Mouse (Mus musculus) forebrain, embryonic 14.5 days (tissue): Measurements from ENCODE around the gene Rnf148. TPM values are rescaled to one million over a fixed set of nuclear protein-coding genes. Genes with fewer than 3 reads are reported as not detected.

Experiments used
- ATAC-seq: fragments of 200-750 bp; cut with Nextera tagmentation; 2 replicates; pipeline ENCODE4 v1.8.0; 2017; ENCODE audit warnings: mild to moderate bottlenecking, moderate library complexity
- DNase-seq: peaks from one replicate; pipeline ENCODE4 v3.0.0-alpha.2; 2015; ENCODE audit warnings: low spot score
- H3K27ac ChIP-seq: fragments of 300-500 bp; sonication (generic); 2 replicates; pipeline ENCODE4 v1.5.1; 2014; ENCODE audit warnings: low read depth, mild to moderate bottlenecking, control low read depth, low read length, moderate library complexity
- H3K27me3 ChIP-seq: fragments of 300-500 bp; sonication (generic); replicated peaks from 2 replicates; pipeline ENCODE4 v1.6.1; 2014; ENCODE audit warnings: low read length, control low read depth, mixed read lengths; ENCODE audit not compliant: control insufficient read depth, insufficient read depth
- H3K36me3 ChIP-seq: fragments of 300-500 bp; sonication (generic); 2 replicates; pipeline ENCODE4 v1.6.1; 2014; ENCODE audit warnings: low read length, control low read depth; ENCODE audit not compliant: control insufficient read depth, insufficient read depth
- H3K4me1 ChIP-seq: fragments of 300-500 bp; sonication (generic); 2 replicates; pipeline ENCODE4 v1.6.1; 2014; ENCODE audit warnings: antibody characterized with exemption, low read length, control low read depth; ENCODE audit not compliant: control insufficient read depth, insufficient read depth
- H3K4me2 ChIP-seq: fragments of 300-500 bp; sonication (generic); 2 replicates; pipeline ENCODE4 v1.6.1; 2014; ENCODE audit warnings: mild to moderate bottlenecking, control low read depth, low read length
- H3K4me3 ChIP-seq: fragments of 300-500 bp; sonication (generic); 2 replicates; pipeline ENCODE4 v1.5.1; 2014; ENCODE audit warnings: low read depth, low read length, control low read depth
- H3K9ac ChIP-seq: fragments of 300-500 bp; sonication (generic); 2 replicates; pipeline ENCODE4 v1.6.1; 2014; ENCODE audit warnings: mild to moderate bottlenecking, low read length, control low read depth, moderate library complexity
- H3K9me3 ChIP-seq: fragments of 300-500 bp; sonication (generic); replicated peaks from 2 replicates; pipeline ENCODE4 v1.6.1; 2016; ENCODE audit warnings: low read length, control low read depth, mixed read lengths; ENCODE audit not compliant: control insufficient read depth
- WGBS: fragments of 180-500 bp; shearing (Covaris S2); extraction: QIAGEN DNeasy Blood & Tissue Kit; methylation state at CpG from one replicate; pipeline ENCODE4 v1.1.7; 2014; 5-methylcytosine and 5-hydroxymethylcytosine counted together
- polyA plus RNA-seq: library from polyadenylated mRNA; unstranded; fragments of >200 nt; fragmentation: Nextera tagmentation; extraction: Ambion mirVana; gene quantifications from 2 replicates; pipeline ENCODE4 v1.2.1, GENCODE M21; 2014

The Rnf148 gene
- not detected in 2 replicates for polyA plus RNA-seq

DNA sequence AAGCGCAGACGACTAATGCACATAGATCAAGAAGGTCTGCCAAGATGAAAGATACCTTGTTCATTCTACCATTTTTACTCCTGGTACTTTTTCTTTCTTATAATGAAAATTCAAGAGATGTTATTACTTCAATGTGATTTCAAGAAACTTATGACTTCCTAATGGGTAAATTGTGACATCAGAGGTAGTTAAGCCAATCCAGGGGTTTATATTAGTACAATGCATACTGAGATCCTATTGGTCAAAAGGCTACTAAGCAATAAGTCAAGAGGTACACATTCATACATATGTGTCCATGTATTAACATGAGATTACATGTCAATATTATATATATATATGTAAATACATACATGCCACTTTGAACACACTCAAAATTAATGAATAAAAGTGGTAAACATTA is at the start of gene Rnf148:
TSS of gene Rnf148 (minus strand) at position 101 of the 400 bp plus-strand sequence.
- Histone ChIP-seq H3K4me2 (no peak within 1 kb of the TSS), H3K4me3 (no peak within 1 kb of the TSS), H3K9me3 (no peaks in the 10 kb centered on the region), H3K27ac (no peak within 1 kb of the TSS), H3K4me1 (no peaks in the 10 kb centered on the region), H3K27me3 (no peaks in the 10 kb centered on the region), H3K9ac (no peak within 1 kb of the TSS), H3K36me3 (no peaks in the 10 kb centered on the region)
- WGBS: 95% methylated on average over 2 of the region's 2 CpGs
- ATAC-seq (no peak), DNase-seq (no peak)

DNA sequence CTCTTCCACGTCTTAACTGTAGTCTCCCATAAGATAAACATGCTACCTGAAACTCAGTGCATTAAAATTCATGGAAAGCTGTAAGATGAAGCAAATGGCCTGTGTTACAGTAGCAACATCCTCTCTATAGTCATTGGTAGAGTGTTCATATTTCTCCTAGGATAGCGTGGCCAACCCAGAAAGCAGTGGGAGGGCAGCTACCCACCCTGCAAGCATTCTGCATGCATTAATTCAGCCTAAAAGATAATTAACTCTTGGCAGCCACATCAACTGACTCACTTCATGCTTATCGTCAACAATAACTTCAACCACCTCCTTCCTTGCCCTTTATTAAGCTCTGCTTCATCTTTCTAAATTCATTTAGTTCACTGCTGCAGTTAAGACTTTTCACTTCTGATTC is 45.9 kb upstream of the Rnf148 start:
- Histone ChIP-seq H3K4me2 (no peak overlapping the region), H3K4me3 (no peak overlapping the region), H3K27ac (no peak overlapping the region), H3K27me3 (no peaks in the 10 kb centered on the region), H3K36me3 (no peaks in the 10 kb centered on the region), H3K9ac (no peak overlapping the region), H3K4me1 (no peaks in the 10 kb centered on the region), H3K9me3 (no peaks in the 10 kb centered on the region)
- DNase-seq: peak; percentile 8
- WGBS: 53% methylated on average over 3 of the region's 3 CpGs
- ATAC-seq: no peak

DNA sequence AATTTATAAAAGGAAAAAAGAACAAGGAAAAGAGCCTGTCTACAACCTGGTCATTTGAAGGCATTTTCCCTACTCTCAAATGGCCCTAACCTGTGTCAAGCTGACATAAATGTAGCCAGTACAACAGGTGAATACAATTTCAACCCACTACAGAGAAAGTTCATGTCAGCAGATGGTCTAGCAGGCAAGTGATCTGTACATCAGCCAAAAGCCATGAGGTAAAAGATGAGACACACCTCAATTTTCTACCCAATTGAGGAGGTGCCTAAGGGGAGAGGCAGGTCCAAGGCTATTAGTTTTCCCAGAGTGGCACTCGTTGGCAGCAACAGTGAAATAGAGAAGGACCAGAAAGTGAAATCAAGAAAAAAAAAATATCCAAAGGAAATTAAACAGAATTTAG is 23.2 kb upstream of the Rnf148 start:
- H3K27me3 ChIP-seq: no peaks in the 10 kb centered on the region
- no peak for ATAC-seq
- H3K4me2 ChIP-seq: no peak overlapping the region
- DNase-seq: no peak
- WGBS: 57% methylated on average over 1 of the region's 1 CpGs
- H3K4me1 ChIP-seq: no peaks in the 10 kb centered on the region
- no peak overlapping the region for H3K9ac ChIP-seq
- H3K36me3 ChIP-seq: no peaks in the 10 kb centered on the region
- H3K27ac ChIP-seq: no peak overlapping the region
- H3K4me3 ChIP-seq: no peak overlapping the region
- H3K9me3 ChIP-seq: no peaks in the 10 kb centered on the region

DNA sequence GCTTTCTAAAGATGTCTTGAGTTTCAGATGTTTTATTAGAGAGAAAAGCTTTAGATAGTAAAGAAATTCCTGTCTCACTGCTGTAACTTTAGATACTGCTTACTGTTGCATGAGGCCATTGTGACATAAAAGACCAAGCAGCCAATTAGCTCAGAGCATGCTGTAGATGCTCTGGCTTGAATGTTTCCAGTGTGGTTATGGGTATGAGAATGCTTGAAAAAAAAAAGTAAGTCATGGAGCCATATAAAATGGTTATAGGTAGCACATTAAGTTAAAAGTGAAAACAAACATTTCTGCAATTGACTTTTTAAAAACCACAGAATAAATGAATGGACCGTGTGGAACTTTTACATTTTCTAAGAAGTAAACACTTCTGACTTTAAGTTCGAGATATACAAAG is 4.7 kb downstream of the Rnf148 start, which contains the start of gene Rnf133:
TSS of gene Rnf133 (minus strand) at position 101 of the 400 bp plus-strand sequence.
- no peaks in the 10 kb centered on the region for H3K4me1 ChIP-seq
- H3K27ac ChIP-seq: no peak within 1 kb of the TSS
- no peaks in the 10 kb centered on the region for H3K36me3 ChIP-seq
- H3K9ac ChIP-seq: no peak within 1 kb of the TSS
- no peak within 1 kb of the TSS for H3K4me3 ChIP-seq
- 95% methylated on average over 2 of the region's 2 CpGs for WGBS
- DNase-seq: no peak
- ATAC-seq: no peak
- H3K9me3 ChIP-seq: no peaks in the 10 kb centered on the region
- H3K27me3 ChIP-seq: no peaks in the 10 kb centered on the region
- H3K4me2 ChIP-seq: no peak within 1 kb of the TSS

DNA sequence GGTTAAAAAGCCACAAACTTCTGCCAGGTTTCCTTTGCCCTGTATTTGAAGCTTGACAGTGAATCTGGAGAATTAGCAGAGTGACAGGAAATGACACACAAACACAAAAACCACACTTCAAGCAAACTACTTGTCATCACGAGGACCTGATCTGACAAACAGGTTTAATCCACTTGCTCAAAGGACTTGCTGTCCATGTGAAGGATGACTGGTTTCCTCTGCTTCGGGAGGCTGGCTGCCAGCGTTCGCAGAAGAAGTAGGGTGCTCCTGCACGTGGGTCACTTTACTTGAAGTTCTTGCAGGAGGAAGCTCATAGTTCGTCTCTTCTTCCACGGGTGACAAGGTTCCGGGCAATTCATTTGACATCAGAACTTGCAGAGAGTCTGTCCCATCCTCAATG is 6.2 kb downstream of the Rnf148 start:
- DNase-seq (no peak), ATAC-seq (no peak)
- no peaks in the 10 kb centered on the region for H3K4me1 ChIP-seq
- WGBS: 93% methylated on average over 8 of the region's 8 CpGs
- no peak overlapping the region for H3K27ac ChIP-seq
- no peak overlapping the region for H3K9ac ChIP-seq
- H3K4me3 ChIP-seq: no peak overlapping the region
- no peaks in the 10 kb centered on the region for H3K27me3 ChIP-seq
- no peaks in the 10 kb centered on the region for H3K36me3 ChIP-seq
- H3K4me2 ChIP-seq: no peak overlapping the region
- H3K9me3 ChIP-seq: no peaks in the 10 kb centered on the region

DNA sequence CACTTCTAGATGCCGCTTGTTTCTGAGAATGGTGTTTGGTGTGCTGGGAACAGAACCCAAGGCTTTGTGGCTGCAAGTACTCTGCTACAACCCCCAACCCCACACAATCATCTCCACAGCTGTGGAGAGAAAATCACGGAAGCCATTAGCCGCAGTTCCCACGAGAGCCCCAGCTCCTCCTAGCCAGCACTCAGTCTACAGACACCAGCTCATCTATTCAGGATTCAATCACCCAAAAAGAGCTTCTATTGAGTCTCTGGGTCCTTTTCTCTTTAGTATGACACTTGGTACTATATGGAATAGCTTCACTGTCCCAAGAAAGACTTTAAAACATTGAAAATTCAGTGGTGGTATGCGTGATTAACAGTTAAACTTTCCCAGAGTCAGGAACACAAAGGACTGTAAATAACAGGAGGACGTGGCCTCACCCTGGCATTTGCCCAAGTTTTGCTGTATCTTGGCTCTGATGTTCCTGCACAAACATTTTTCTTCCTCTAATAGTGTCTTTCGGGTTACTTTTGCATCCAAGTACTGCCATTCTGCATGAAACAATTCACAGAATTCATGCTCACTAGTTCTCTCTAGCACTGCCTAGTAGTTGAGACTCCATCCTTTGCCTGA is 7.2 kb downstream of the Rnf148 start:
- no peak for ATAC-seq
- DNase-seq: peak; percentile 23
- Histone ChIP-seq H3K4me3 (no peak overlapping the region), H3K36me3 (no peaks in the 10 kb centered on the region), H3K9ac (no peak overlapping the region), H3K9me3 (no peaks in the 10 kb centered on the region), H3K27me3 (no peaks in the 10 kb centered on the region), H3K27ac (no peak overlapping the region), H3K4me2 (no peak overlapping the region), H3K4me1 (no peaks in the 10 kb centered on the region)
- WGBS: 60% methylated on average over 7 of the region's 7 CpGs

DNA sequence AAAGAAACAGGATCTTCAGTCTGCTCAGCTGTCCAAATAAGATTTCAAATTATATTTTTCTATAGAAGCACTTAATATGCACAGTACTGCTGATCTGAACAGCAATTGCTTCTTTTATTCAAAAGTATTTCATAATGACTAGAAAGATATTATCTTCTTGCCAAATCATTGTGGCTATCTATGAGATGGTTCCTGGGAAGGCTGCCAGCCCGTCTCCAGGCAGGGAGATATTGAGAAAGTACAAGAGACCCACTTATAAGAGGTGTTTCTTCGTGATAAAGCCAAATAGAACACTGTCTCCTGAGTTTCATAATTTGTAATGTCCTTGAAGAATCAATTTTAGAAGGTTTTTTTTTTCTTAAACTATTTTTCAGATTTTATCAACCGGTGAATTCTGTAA is 17.9 kb downstream of the Rnf148 start:
- WGBS: 66% methylated on average over 3 of the region's 3 CpGs
- Histone ChIP-seq H3K4me2 (no peak overlapping the region), H3K27ac (no peak overlapping the region), H3K27me3 (no peaks in the 10 kb centered on the region), H3K9me3 (no peaks in the 10 kb centered on the region), H3K4me3 (no peak overlapping the region), H3K9ac (no peak overlapping the region), H3K36me3 (no peaks in the 10 kb centered on the region), H3K4me1 (no peaks in the 10 kb centered on the region)
- peak; percentile 35 for DNase-seq
- no peak for ATAC-seq

DNA sequence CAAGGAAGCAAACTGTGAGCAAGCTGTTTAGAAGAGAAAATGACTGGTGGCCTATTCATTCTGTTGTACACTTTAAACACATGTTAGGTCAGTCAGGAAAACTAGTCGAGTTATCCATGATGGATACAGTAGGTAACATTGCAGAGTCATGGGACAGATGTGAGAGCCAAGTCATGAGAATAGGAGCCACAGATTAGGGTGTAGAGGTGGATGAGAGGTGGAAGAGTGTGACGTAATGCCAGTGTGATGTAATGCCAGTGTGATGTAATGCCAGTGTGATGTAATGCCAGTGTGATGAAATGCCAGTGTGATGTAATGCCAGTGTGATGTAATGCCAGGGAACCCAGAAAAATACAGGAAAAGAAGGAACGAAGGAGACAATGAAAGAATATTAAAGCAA is 19.7 kb downstream of the Rnf148 start:
- Histone ChIP-seq H3K4me3 (no peak overlapping the region), H3K36me3 (no peaks in the 10 kb centered on the region), H3K4me2 (no peak overlapping the region), H3K9me3 (no peaks in the 10 kb centered on the region), H3K9ac (no peak overlapping the region), H3K4me1 (no peaks in the 10 kb centered on the region), H3K27ac (no peak overlapping the region), H3K27me3 (no peaks in the 10 kb centered on the region)
- ATAC-seq (no peak), DNase-seq (no peak)
- 89% methylated on average over 3 of the region's 3 CpGs for WGBS

DNA sequence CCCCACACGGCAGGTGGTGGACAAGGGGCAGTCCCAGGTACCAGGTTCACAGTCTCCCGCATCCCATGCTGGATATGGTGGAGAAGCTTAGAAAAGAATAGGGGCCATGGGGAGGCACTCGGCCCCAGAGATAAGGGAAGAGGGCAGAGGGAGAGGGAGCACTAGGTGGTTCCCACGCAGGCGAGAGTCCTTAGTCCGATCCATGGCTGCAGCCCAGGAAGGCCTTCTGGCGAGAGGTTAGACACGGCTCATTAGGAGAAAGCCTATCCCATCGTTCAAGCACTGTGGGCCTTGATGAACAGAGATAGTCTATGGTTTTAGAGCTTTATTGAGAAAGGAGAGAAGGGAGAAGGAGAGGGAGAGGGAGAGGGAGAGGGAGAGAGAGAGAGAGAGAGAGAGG is 20.9 kb downstream of the Rnf148 start:
- Histone ChIP-seq H3K36me3 (no peaks in the 10 kb centered on the region), H3K4me1 (no peaks in the 10 kb centered on the region), H3K4me3 (no peak overlapping the region), H3K27ac (no peak overlapping the region), H3K4me2 (no peak overlapping the region), H3K9me3 (no peaks in the 10 kb centered on the region), H3K9ac (no peak overlapping the region), H3K27me3 (no peaks in the 10 kb centered on the region)
- ATAC-seq (no peak), DNase-seq (no peak)
- 88% methylated on average over 9 of the region's 9 CpGs for WGBS
